Mouse (Mus musculus) bone marrow, adult 2 months (tissue): Measurements from ENCODE around the gene Nacc1.

ENCODE experiments used
- CTCF ChIP-seq: fragments of 200-500 bp; IDR thresholded peaks from 2 replicates; pipeline ENCODE4 v1.5.1; 2011; ENCODE audit warnings: low read length, control low read depth; ENCODE audit not compliant: control insufficient read depth, insufficient read depth
- POLR2A ChIP-seq: fragments of 200-500 bp; IDR thresholded peaks from 2 replicates; pipeline ENCODE4 v1.6.1; 2011; ENCODE audit warnings: low read depth, mild to moderate bottlenecking, control low read depth, low read length, borderline replicate concordance; ENCODE audit not compliant: control insufficient read depth

- no peak for TF ChIP-seq POLR2A
- TF ChIP-seq CTCF: no peak
These were observed 18.3 kb upstream of the Nacc1 start for GRCm38 (mm10) chr8:84705960-84706359.
